Mouse (Mus musculus) G1E (cell line): ENCODE measurements around the gene Disp3. TPM values are rescaled to one million over a fixed set of nuclear protein-coding genes. Genes with fewer than 3 reads are reported as not detected.

Source experiments
- ATAC-seq: 2 replicates; pipeline ENCODE4 v1.8.0; 2016; ENCODE audit warnings: mild to moderate bottlenecking; ENCODE audit not compliant: insufficient number of reproducible peaks, poor library complexity, low FRiP score, severe bottlenecking; ENCODE audit errors: extremely low read depth
- DNase-seq: peaks from one replicate; pipeline ENCODE4 v3.0.0; 2012; ENCODE audit warnings: low spot score
- H3K27me3 ChIP-seq: 2 replicates; pipeline ENCODE4 v1.6.1; 2012; ENCODE audit warnings: mild to moderate bottlenecking, low read length, inconsistent platforms; ENCODE audit not compliant: insufficient read depth
- H3K36me3 ChIP-seq: replicated peaks from 2 replicates; pipeline ENCODE3; 2012; ENCODE audit warnings: mild to moderate bottlenecking, inconsistent platforms
- H3K4me1 ChIP-seq: 2 replicates; pipeline ENCODE4 v1.6.1; 2012; ENCODE audit warnings: low read depth, low read length, inconsistent platforms, mixed read lengths; ENCODE audit not compliant: insufficient read depth
- H3K4me3 ChIP-seq: 2 replicates; pipeline ENCODE4 v1.5.1; 2012; ENCODE audit warnings: low read depth, mild to moderate bottlenecking, inconsistent platforms, low read length, moderate library complexity, mixed read lengths
- H3K9me3 ChIP-seq: replicated peaks from 2 replicates; pipeline ENCODE4 v1.6.1; 2012; ENCODE audit warnings: inconsistent platforms
- CTCF ChIP-seq: IDR thresholded peaks from 2 replicates; pipeline ENCODE4 v1.5.1; 2012; ENCODE audit warnings: low read depth, low read length, inconsistent platforms, mixed read lengths
- GATA1 ChIP-seq: IDR thresholded peaks from 2 replicates; pipeline ENCODE4 v1.6.1; 2012; ENCODE audit warnings: borderline replicate concordance, low read length, inconsistent platforms, mixed read lengths
- GATA2 ChIP-seq: IDR thresholded peaks from 2 replicates; pipeline ENCODE4 v1.6.1; 2012; ENCODE audit warnings: low read depth, low read length, inconsistent platforms, borderline replicate concordance
- POLR2AphosphoS5 ChIP-seq: IDR thresholded peaks from 2 replicates; pipeline ENCODE4 v1.6.1; 2012; ENCODE audit warnings: low read depth, low read length, inconsistent platforms; ENCODE audit not compliant: insufficient replicate concordance
- TAL1 ChIP-seq: conservative IDR thresholded peaks from 2 replicates; pipeline ENCODE4 v1.6.1; 2012; ENCODE audit warnings: low read depth, low read length, inconsistent platforms, mixed read lengths
- polyA plus RNA-seq: library from polyadenylated mRNA; stranded (reverse); fragments of >175 nt; gene quantifications from 2 replicates; pipeline ENCODE4 v1.2.3, GENCODE M21; 2012
- total RNA-seq, 2 experiments: library from RNA; stranded (forward) in 1 of 2; stranded (reverse) in 1 of 2; fragments of 200-1000 nt in 1 of 2; fragments of >200 nt in 1 of 2; fragmentation: Nextera tagmentation in 1 of 2; gene quantifications; 2 replicates each; pipeline ENCODE4 v1.2.3; 2014 to 2017

Disp3 gene
- total and polyA plus RNA-seq, 3 experiments = 0.01 TPM; not detected in 2

DNA sequence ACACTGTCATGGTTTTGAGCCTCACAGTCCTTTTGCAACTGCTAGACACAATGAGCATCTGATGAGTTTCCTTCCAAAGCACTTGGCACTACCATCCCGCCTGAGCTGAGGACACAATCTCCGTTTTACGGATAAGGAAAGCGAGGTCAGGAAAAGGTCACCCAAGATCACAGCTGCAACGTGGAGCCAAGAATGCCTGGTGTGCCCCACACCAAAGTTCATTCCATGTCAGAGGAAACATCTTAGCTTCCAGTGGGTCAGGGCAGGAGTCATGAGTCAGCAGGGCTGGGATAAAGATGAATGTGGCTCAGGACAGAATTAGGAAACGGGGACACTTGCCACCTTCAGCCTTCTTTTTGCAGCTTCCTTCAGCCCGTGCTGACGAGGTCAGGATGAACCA is 25.8 kb upstream of the Disp3 start:
- Histone ChIP-seq H3K27me3 (no peaks in the 10 kb centered on the region; the same call in 1 of the 2 replicates), H3K9me3 (no peaks in the 10 kb centered on the region), H3K36me3 (no peaks in the 10 kb centered on the region), H3K4me3 (no peak overlapping the region), H3K4me1 (no peaks in the 10 kb centered on the region)
- no peak for DNase-seq
- TF ChIP-seq GATA2 (no peak), GATA1 (no peak), CTCF (no peak), POLR2AphosphoS5 (no peak), TAL1 (no peak)
- no peak for ATAC-seq

DNA sequence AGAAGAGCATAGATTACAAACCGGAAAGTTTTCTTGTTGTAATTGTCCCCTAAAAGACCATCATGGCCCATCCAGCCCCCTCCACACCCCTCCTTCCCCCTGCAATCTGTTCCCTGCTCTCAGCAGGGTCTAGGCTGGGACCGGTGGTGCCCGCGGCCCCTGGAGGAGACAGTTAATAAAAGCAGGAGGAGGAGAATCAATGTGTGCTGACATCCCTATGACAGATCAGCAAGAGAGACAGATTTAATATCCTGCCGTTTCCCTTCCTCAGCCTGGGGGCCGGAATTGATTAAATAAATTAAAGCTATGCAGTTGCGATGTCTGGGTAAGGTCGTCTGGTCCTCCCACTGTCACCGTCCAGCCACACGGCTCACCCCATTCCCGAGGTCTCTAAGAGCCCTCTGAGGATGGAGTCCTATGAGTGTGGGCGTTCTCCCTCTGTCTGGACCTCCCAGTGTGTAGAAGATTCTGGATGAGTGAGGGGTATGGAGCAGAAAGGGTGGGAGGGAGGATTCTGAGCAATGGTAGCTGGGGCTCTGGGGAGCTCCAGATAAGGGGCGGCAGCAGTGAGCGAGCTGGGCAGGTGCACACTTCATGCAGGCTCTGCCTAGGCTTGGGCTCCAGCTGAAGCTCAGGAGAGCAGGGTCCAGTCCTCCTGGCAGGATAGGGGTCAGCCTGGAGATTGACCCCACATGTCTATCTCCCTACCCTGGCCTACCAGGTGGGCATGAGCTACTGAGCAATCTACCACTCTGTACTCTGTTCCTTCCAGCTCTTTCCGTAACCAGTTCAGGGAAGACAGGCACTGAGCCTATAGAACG is 24.7 kb upstream of the Disp3 start:
- Histone ChIP-seq H3K4me1 (no peaks in the 10 kb centered on the region), H3K36me3 (no peaks in the 10 kb centered on the region), H3K27me3 (no peaks in the 10 kb centered on the region; the same call in 1 of the 2 replicates), H3K4me3 (no peak overlapping the region), H3K9me3 (no peaks in the 10 kb centered on the region)
- TF ChIP-seq TAL1 (no peak), GATA1 (no peak), CTCF (no peak), GATA2 (no peak), POLR2AphosphoS5 (no peak)
- DNase-seq (no peak), ATAC-seq (no peak)

DNA sequence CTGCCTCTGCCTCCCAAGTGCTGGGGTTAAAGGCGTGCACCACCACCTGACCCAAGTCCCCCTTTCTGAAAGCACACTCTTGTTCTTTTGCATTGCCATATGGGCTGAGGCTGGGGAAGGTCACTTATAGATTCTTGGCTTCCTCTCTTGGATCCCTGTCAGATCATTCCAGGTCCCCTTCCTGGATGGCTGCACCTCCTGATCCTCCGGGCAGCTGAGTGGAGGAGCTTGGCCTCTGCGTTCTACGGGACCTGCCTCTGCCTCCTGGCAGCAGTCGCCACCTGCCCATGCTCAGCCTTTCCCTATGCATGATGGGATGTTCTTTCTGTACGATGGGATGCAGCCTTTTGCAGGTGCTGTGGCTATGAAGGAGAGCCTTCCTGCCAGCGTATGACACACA is 23.1 kb upstream of the Disp3 start:
- ATAC-seq = no peak
- H3K36me3 ChIP-seq = no peaks in the 10 kb centered on the region

DNA sequence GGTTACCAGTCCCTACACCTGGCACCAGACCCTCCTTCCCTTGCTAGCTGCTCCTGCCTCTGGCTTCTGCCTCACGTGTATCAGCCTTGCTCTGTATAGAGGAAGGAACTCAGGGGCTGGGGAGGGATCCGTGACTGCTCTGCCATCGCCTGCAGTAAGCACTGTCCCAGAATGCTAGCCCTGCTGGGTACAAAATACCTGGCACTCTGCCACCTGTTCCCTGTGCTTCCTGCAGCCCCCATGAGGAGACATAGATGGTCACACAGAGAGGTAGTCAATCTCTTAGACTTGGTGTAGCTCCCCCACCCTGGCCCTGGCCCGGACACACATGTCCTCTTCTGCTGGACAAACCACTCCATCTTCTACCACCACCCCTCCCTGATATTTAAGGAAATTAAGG is 22.4 kb upstream of the Disp3 start:
- no peak overlapping the region for H3K4me3 ChIP-seq
- no peaks in the 10 kb centered on the region for H3K4me1 ChIP-seq
- H3K27me3 ChIP-seq = no peaks in the 10 kb centered on the region
- H3K36me3 ChIP-seq = no peaks in the 10 kb centered on the region
- TF ChIP-seq GATA1 (no peak), CTCF (no peak), POLR2AphosphoS5 (no peak), TAL1 (no peak), GATA2 (no peak)
- no peaks in the 10 kb centered on the region for H3K9me3 ChIP-seq
- no peak for DNase-seq
- ATAC-seq = no peak

More for the DNA sequence above, 23.1 kb upstream of the Disp3 start:
- no peaks in the 10 kb centered on the region for H3K4me1 ChIP-seq
- H3K27me3 ChIP-seq = no peaks in the 10 kb centered on the region; the same call in 1 of the 2 replicates
- no peaks in the 10 kb centered on the region for H3K9me3 ChIP-seq
- TF ChIP-seq GATA1 (no peak), GATA2 (no peak), TAL1 (no peak), POLR2AphosphoS5 (no peak), CTCF (no peak)
- no peak for DNase-seq
- H3K4me3 ChIP-seq = no peak overlapping the region

DNA sequence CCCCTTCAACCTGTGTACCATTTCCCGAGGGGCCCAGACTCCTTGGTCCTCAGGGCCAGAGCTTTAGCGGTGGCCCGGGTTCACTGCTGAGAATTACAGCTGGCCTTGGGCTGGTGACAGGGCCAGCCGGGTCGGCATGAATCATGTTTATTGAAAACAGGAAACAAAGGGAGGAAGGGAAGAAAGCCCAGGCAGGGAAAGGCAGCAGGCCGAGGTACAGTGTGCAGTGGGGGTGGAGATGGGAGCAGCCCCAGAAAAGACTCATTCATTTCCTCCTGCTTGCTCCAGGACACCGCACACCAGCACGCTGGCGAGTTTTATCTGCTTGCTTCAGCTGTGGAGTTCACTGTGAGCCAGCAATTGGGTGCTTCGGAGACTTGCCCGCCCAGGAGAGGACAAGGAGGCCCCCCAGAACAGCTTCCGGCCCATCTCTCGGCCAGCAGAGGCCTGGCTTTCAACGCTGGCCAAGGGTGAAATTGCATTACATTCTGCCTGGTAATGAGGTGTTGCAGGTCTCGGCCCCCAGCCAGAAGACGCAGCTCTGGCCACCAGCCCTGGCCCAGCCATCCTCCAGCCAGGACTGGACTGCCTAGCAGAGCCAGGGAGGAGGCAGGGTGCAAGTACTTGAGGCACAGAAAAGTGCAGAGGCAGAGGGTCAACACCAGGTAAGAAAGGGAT is 18.8 kb upstream of the Disp3 start:
- H3K9me3 ChIP-seq = no peaks in the 10 kb centered on the region
- no peak for DNase-seq
- H3K4me3 ChIP-seq = no peak overlapping the region
- no peak for ATAC-seq
- no peaks in the 10 kb centered on the region for H3K36me3 ChIP-seq
- no peak for TF ChIP-seq CTCF
- TF ChIP-seq TAL1 = no peak
- TF ChIP-seq GATA2 = no peak
- TF ChIP-seq GATA1 = no peak
- no peaks in the 10 kb centered on the region for H3K27me3 ChIP-seq
- H3K4me1 ChIP-seq = no peaks in the 10 kb centered on the region

DNA sequence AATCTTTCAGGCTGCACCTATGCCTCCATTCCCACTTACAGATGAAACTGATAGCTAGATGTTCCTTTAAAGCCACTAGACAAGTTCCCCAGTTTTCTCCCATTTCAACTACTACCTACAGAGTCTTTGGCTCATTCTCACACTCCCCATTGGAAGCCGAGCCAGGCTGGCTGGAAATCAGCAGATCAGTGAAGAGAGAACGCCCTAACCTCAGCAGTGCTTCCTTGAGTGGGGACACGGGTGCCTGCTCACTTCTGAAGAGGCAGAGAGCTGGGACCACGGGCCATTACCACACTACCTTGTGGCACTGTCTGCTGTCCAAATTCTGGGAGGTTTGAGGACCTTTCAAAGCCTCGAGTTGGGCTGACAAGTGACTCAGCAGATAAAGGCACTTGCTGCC is 11.0 kb upstream of the Disp3 start:
- H3K27me3 ChIP-seq = no peaks in the 10 kb centered on the region
- no peaks in the 10 kb centered on the region for H3K36me3 ChIP-seq
- ATAC-seq = no peak
- TF ChIP-seq GATA1 (no peak), POLR2AphosphoS5 (no peak), TAL1 (no peak), CTCF (no peak), GATA2 (no peak)
- H3K9me3 ChIP-seq = no peaks in the 10 kb centered on the region
- DNase-seq = no peak
- no peak overlapping the region for H3K4me3 ChIP-seq
- no peaks in the 10 kb centered on the region for H3K4me1 ChIP-seq
